Mouse (Mus musculus): ENCODE results near the gene Prss45.

Prss45 gene

GRCm38 (mm10) chr9:110858523-110858922 lies 24.1 kb downstream of the Prss45 start:
- no peak for DNase-seq

- no peak for DNase-seq
Measured at GRCm38 (mm10) chr9:110858967-110859596, 24.7 kb downstream of the Prss45 start.

- DNase-seq: no peak
Measured at GRCm38 (mm10) chr9:110871030-110871429, 36.6 kb downstream of the Prss45 start.

- peak; percentile 35 for DNase-seq
Measured at GRCm38 (mm10) chr9:110873681-110874659, 39.6 kb downstream of the Prss45 start.

GRCm38 (mm10) chr9:110874660-110875191 lies 40.3 kb downstream of the Prss45 start:
- DNase-seq: no peak

- DNase-seq: no peak
Measured at GRCm38 (mm10) chr9:110875288-110875695, 40.9 kb downstream of the Prss45 start.

- no peak for DNase-seq
Measured at GRCm38 (mm10) chr9:110877353-110877752, 43.0 kb downstream of the Prss45 start.

GRCm38 (mm10) chr9:110877888-110878287 lies 43.5 kb downstream of the Prss45 start:
- peak; percentile 60 for DNase-seq

GRCm38 (mm10) chr9:110879191-110879920 lies 45.0 kb downstream of the Prss45 start, which contains the start of gene Als2cl:
TSS of gene Als2cl (plus strand) at chr9:110879870.
- DNase-seq: peak; percentile 57

GRCm38 (mm10) chr9:110879998-110880561 lies 45.7 kb downstream of the Prss45 start, which contains the start of gene Tmie:
TSS of gene Tmie (minus strand) at chr9:110880113.
- peak; percentile 45 for DNase-seq

- DNase-seq: no peak
Measured at GRCm38 (mm10) chr9:110880772-110881171, 46.4 kb downstream of the Prss45 start.

- DNase-seq: no peak
Measured at GRCm38 (mm10) chr9:110881953-110882352, 47.6 kb downstream of the Prss45 start.

- no peak for DNase-seq
Measured at GRCm38 (mm10) chr9:110887388-110888303, 53.3 kb downstream of the Prss45 start.

- DNase-seq: no peak
Measured at GRCm38 (mm10) chr9:110888935-110889334, 54.5 kb downstream of the Prss45 start.

- no peak for DNase-seq
Measured at GRCm38 (mm10) chr9:110890026-110890783, 55.8 kb downstream of the Prss45 start.

All from layer of hippocampus, adult 9-11 months (tissue).